In the genomic region with DNA sequence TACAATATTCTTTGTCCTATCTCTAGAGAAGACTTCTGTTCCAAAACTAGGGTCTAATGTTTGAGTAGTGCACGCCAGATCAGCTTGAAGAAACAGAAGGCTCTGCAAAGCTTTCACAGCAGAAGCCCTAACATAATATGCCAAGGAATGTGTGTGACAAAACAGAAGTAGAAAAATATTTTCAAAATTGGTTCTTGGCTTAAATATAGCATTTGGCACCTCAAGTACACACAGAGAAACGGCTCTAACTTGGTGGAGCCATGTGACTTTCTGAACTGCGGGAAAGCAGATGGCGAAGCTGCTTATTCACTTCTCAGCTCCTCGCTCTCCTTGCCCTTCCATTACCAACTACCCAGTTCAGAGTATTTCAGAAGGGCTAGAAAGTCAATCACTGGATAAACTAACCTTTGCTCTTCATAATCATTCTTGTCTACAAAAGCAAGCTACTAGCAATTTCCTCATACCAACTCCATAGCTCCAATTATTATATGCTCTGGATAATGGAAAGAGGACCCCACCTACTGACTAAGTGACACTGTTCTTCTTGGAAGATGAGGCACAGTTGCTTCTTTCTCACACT, we compare ENCODE assay signal across 12 mouse cellular contexts.
DNase-seq lines count a peak whose midpoint lies in the region; ATAC-seq and TF ChIP-seq lines count a peak whose summit lies in the region.
"Had no signal": no experiment of that assay in that cellular context is flagged by ENCODE, and none has a peak within 500 bp of the region (broad histone marks: within the 10 kb centered on the region; RNA-seq: fewer than 3 reads in every experiment).

No protein-coding gene starts in this region.

- DNase-seq in cerebellum, adult 9-10 months = peak; percentile 19
- DNase-seq in cerebellum, postnatal 4 days (ENCODE audit: low spot score in 2 of 2) = no peak
- DNase-seq in heart, adult 8-10 months (ENCODE audit: low spot score) = no peak
- DNase-seq in left cerebral cortex, postnatal 25 days (ENCODE audit: low spot score in 2 of 2) = peak; percentile 36 to 72
- DNase-seq in kidney, adult 18-20 months = no peak
- no peak for DNase-seq in liver
- DNase-seq: kidney, adult 8-10 months; thymus, adult 2 months had no signal

- peak overlapping the region; percentile 25; the same call in 1 of the 2 replicates for H3K27ac ChIP-seq in heart, embryonic 16.5 days (ENCODE audit: low read length)
- peak overlapping the region; percentile 45 for H3K27ac ChIP-seq in bone marrow macrophage, adult 2 months (ENCODE audit: insufficient read depth, low read depth, low read length)
- H3K27ac ChIP-seq: lung, embryonic 15.5 days had no signal

- TF ChIP-seq CTCF in bone marrow macrophage, adult 2 months (IDR thresholded peaks at IDR 0.05; ENCODE audit: low read depth, low read length) = no peak

- H3K4me1 ChIP-seq in heart, embryonic 16.5 days (ENCODE audit: control insufficient read depth, insufficient read depth, low read length) = peaks cover 15% of the 10 kb centered on the region
- H3K4me1 ChIP-seq in bone marrow macrophage, adult 2 months (ENCODE audit: control insufficient read depth, insufficient read depth, low read length) = peaks cover 3% of the 10 kb centered on the region
- H3K4me1 ChIP-seq: lung, embryonic 15.5 days had no signal

- H3K36me3 ChIP-seq in heart, embryonic 16.5 days (ENCODE audit: control insufficient read depth, insufficient read depth) = no peaks in the 10 kb centered on the region
- H3K36me3 ChIP-seq: lung, embryonic 15.5 days had no signal

- no peak overlapping the region for H3K4me3 ChIP-seq in heart, embryonic 16.5 days (ENCODE audit: low read length)
- no peak overlapping the region for H3K4me3 ChIP-seq in bone marrow macrophage, adult 2 months (ENCODE audit: insufficient read depth, low read length)
- H3K4me3 ChIP-seq: lung, embryonic 15.5 days had no signal

- no peaks in the 10 kb centered on the region for H3K9me3 ChIP-seq in heart, embryonic 16.5 days (replicated peaks; ENCODE audit: control insufficient read depth, low read length)
- H3K9me3 ChIP-seq: lung, embryonic 15.5 days had no signal

- WGBS in heart, embryonic 16.5 days = 74% methylated on average over 5 of the region's 5 CpGs

- no peak overlapping the region for H3K4me2 ChIP-seq in heart, embryonic 16.5 days (ENCODE audit: low read depth, low read length)
- H3K4me2 ChIP-seq: lung, embryonic 15.5 days had no signal

- no peak overlapping the region for H3K9ac ChIP-seq in heart, embryonic 16.5 days (ENCODE audit: low read length)
- H3K9ac ChIP-seq: lung, embryonic 15.5 days had no signal

- H3K27me3 ChIP-seq in heart, embryonic 16.5 days (ENCODE audit: control insufficient read depth, insufficient read depth, low read length) = no peaks in the 10 kb centered on the region
- H3K27me3 ChIP-seq: lung, embryonic 15.5 days had no signal

- ATAC-seq in heart, embryonic 16.5 days (replicated peaks; ENCODE audit: extremely low read depth, insufficient read depth, low FRiP score) = no peak
- ATAC-seq: midbrain, embryonic 16.5 days had no signal

- intact Hi-C loops in left cerebral cortex, postnatal 25 days (cut with DNase I) = no loop called here

- no peak for TF ChIP-seq POLR2A in bone marrow macrophage, adult 2 months (IDR thresholded peaks at IDR 0.05; ENCODE audit: borderline replicate concordance, low read depth, low read length)

Comparison
In these comparisons a context has a peak if more than half of its experiments do, and no peak if none do; other contexts are left out.
1. DNase-seq: peak in cerebellum, adult 9-10 months (single experiment) and left cerebral cortex, postnatal 25 days (2 of 2); none in cerebellum, postnatal 4 days (0 of 2), heart, adult 8-10 months (single experiment), kidney, adult 18-20 months (single experiment) and liver (single experiment).